Mouse (Mus musculus): ENCODE data around the gene Paxx. TPM values are rescaled to one million over a fixed set of nuclear protein-coding genes. Genes with fewer than 3 reads are reported as not detected.

Paxx gene
- total and polyA plus RNA-seq, 3 experiments = 13.9 to 16.2 (median 15.1) TPM

DNA sequence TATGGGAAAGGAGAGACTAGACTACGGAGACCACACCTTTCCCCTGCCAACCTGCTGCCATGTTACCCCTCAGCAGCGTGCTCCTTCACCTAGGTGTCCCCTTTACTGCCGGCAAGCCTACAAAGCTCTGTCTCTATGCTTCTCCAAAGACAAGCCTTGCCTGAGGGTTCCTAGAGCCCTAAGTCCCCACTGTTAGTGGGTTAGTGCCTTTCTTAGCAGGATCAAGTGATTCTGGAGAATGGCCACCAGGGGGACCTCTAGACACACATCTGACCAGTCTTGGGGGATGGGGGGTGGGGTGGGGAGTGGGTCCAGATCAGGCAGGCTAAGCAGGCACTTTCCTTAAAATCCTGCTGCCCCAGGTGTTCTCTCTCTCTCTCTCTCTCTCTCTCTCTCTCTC lies 39.0 kb downstream of the Paxx start:
- TF ChIP-seq CTCF (conservative IDR thresholded peaks at IDR 0.05 in 1 of 2, IDR thresholded peaks at IDR 0.05 in 1 of 2; ENCODE audit: low read depth in 2 of 2, low read length in 2 of 2) (peak; percentile 34 to 88; a peak in 3 of 4 replicates), CHD2 (IDR thresholded peaks at IDR 0.05; ENCODE audit: low read length) (peak; percentile 81), USF2 (conservative IDR thresholded peaks at IDR 0.05; ENCODE audit: low read depth, low read length) (no peak), E2F4 (IDR thresholded peaks at IDR 0.05; ENCODE audit: insufficient replicate concordance, low read depth, low read length) (no peak), RAD21 (IDR thresholded peaks at IDR 0.05; ENCODE audit: low read depth, low read length) (peak; percentile 74), MAFK (IDR thresholded peaks at IDR 0.05; ENCODE audit: insufficient replicate concordance, low read length) (no peak), POLR2A (IDR thresholded peaks at IDR 0.05; ENCODE audit: low read depth, low read length) (no peak), PAX5 (IDR thresholded peaks at IDR 0.05; ENCODE audit: low read length) (no peak), NRF1 (IDR thresholded peaks at IDR 0.05; ENCODE audit: low read depth, low read length) (no peak), POLR2AphosphoS2 (IDR thresholded peaks at IDR 0.05; ENCODE audit: low read depth, low read length) (no peak), MAZ (IDR thresholded peaks at IDR 0.05; ENCODE audit: low read depth, low read length) (peak; percentile 91), MXI1 (IDR thresholded peaks at IDR 0.05; ENCODE audit: low read depth, low read length) (no peak), ZC3H11A (IDR thresholded peaks at IDR 0.05; ENCODE audit: low read depth, low read length) (peak; percentile 27; the same call in 1 of the 2 replicates), ZMIZ1 (IDR thresholded peaks at IDR 0.05; ENCODE audit: low read depth, low read length) (no peak), MAX (IDR thresholded peaks at IDR 0.05; ENCODE audit: low read length) (no peak), MYC (IDR thresholded peaks at IDR 0.05; ENCODE audit: low read depth, low read length) (no peak), MEF2A (IDR thresholded peaks at IDR 0.05; ENCODE audit: borderline replicate concordance, low read depth, low read length) (no peak), UBTF (IDR thresholded peaks at IDR 0.05; ENCODE audit: low read depth, low read length) (no peak), SMC3 (IDR thresholded peaks at IDR 0.05; ENCODE audit: low read depth, low read length) (peak; percentile 86), HCFC1 (IDR thresholded peaks at IDR 0.05; ENCODE audit: low read depth, low read length) (no peak)
- in situ Hi-C loops (cut with MboI; ENCODE audit: low pct_ligation_motif_present, low pct_unique_long_range_greater_than_20kb, low sequenced_read_pairs) = loop anchor here (10.0 kb wide), 1 partner anchor 133 kb away; the partner anchor contains the start of gene Edf1
- H3K4me1 ChIP-seq (ENCODE audit: control insufficient read depth in 1 of 2, insufficient read depth in 2 of 2) = peaks cover 19 to 54% of the 10 kb centered on the region in 2 experiments
- dilution Hi-C loops (cut with MboI; ENCODE audit: extremely low pct_ligation_motif_present, extremely low pct_unique_long_range_greater_than_20kb, low sequenced_read_pairs) = no loop called here
- H3K4me2 ChIP-seq (ENCODE audit: insufficient read depth, low read depth, poor library complexity, severe bottlenecking) = 0 out of 2 replicates have a peak overlapping the region, but pooled peaks have one; percentile 30
- peaks cover 3% of the 10 kb centered on the region for H3K9me3 ChIP-seq (replicated peaks; ENCODE audit: low read length)
- peak; percentile 77 for DNase-seq (ENCODE audit: extremely low read depth)
- H3K9ac ChIP-seq (ENCODE audit: insufficient read depth, low read depth) = no peak overlapping the region
- no peak overlapping the region for H3K27ac ChIP-seq (ENCODE audit: insufficient read depth, low read depth)
- peaks cover 16% of the 10 kb centered on the region for H3K27me3 ChIP-seq (replicated peaks)
- H3K4me3 ChIP-seq (replicated peaks in 1 of 3; ENCODE audit: low read depth in 2 of 3, low read length in 2 of 3, poor library complexity in 1 of 3) = no peak overlapping the region
- no peaks in the 10 kb centered on the region for H3K79me2 ChIP-seq (replicated peaks; ENCODE audit: control insufficient read depth, extremely low read depth, insufficient read depth, poor library complexity, severe bottlenecking)
- H3K36me3 ChIP-seq (replicated peaks in 1 of 2; ENCODE audit: control insufficient read depth in 1 of 2, insufficient read depth in 1 of 2, low read length in 1 of 2) = no peaks in the 10 kb centered on the region

DNA sequence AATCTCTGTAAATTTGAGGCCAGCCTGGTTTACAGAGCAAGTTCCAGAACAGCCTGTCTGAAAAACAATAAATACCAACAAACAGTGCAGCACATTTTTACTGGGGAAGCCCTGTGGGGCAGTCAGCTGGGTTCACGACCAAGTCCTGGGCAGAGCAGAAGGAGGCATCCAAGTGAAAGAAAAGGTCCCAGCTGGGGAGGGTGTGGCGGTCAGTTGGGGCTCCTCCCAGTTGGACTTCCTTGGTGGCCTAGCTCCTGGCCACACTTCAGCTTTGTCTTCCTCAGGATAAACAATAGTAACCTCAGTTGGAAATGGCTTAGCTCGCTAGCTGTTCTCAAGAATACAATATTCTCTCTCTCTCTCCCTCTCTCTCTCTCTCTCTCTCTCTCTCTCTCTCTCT lies 43.5 kb downstream of the Paxx start:
- Histone ChIP-seq H3K4me3 (replicated peaks in 1 of 3; ENCODE audit: low read depth in 2 of 3, low read length in 2 of 3, poor library complexity in 1 of 3) (no peak overlapping the region), H3K4me1 (ENCODE audit: control insufficient read depth in 1 of 2, insufficient read depth in 2 of 2) (peaks cover 5 to 13% of the 10 kb centered on the region in 2 experiments), H3K79me2 (replicated peaks; ENCODE audit: control insufficient read depth, extremely low read depth, insufficient read depth, poor library complexity, severe bottlenecking) (no peaks in the 10 kb centered on the region), H3K9ac (ENCODE audit: insufficient read depth, low read depth) (no peak overlapping the region), H3K27ac (ENCODE audit: insufficient read depth, low read depth) (no peak overlapping the region), H3K4me2 (ENCODE audit: insufficient read depth, low read depth, poor library complexity, severe bottlenecking) (no peak overlapping the region), H3K36me3 (replicated peaks in 1 of 2; ENCODE audit: control insufficient read depth in 1 of 2, insufficient read depth in 1 of 2, low read length in 1 of 2) (no peaks in the 10 kb centered on the region), H3K27me3 (replicated peaks) (peaks cover 42% of the 10 kb centered on the region), H3K9me3 (replicated peaks; ENCODE audit: low read length) (no peaks in the 10 kb centered on the region)
- dilution Hi-C loops (cut with MboI; ENCODE audit: extremely low pct_ligation_motif_present, extremely low pct_unique_long_range_greater_than_20kb, low sequenced_read_pairs) (no loop called here), in situ Hi-C loops (cut with MboI; ENCODE audit: low pct_ligation_motif_present, low pct_unique_long_range_greater_than_20kb, low sequenced_read_pairs) (no loop called here)
- no peak for DNase-seq (ENCODE audit: extremely low read depth)
- TF ChIP-seq MAZ (IDR thresholded peaks at IDR 0.05; ENCODE audit: low read depth, low read length) (no peak), NRF1 (IDR thresholded peaks at IDR 0.05; ENCODE audit: low read depth, low read length) (no peak), NELFE (IDR thresholded peaks at IDR 0.05; ENCODE audit: low read depth, low read length) (no peak), KAT2A (IDR thresholded peaks at IDR 0.05; ENCODE audit: insufficient replicate concordance, low read length) (no peak), POLR2A (IDR thresholded peaks at IDR 0.05; ENCODE audit: low read depth, low read length) (no peak), EP300 (IDR thresholded peaks at IDR 0.05; ENCODE audit: low read length) (no peak), TBP (conservative IDR thresholded peaks at IDR 0.05; ENCODE audit: low read depth, low read length) (no peak), RAD21 (IDR thresholded peaks at IDR 0.05; ENCODE audit: low read depth, low read length) (no peak), MAX (IDR thresholded peaks at IDR 0.05; ENCODE audit: low read length) (no peak), ETS1 (conservative IDR thresholded peaks at IDR 0.05; ENCODE audit: low read depth, low read length) (no peak), JUND (conservative IDR thresholded peaks at IDR 0.05; ENCODE audit: low read depth, low read length) (no peak), ZKSCAN1 (IDR thresholded peaks at IDR 0.05; ENCODE audit: borderline replicate concordance, low read depth, low read length) (no peak), E2F4 (IDR thresholded peaks at IDR 0.05; ENCODE audit: insufficient replicate concordance, low read depth, low read length) (no peak), ZMIZ1 (IDR thresholded peaks at IDR 0.05; ENCODE audit: low read depth, low read length) (no peak), GABPA (IDR thresholded peaks at IDR 0.05; ENCODE audit: insufficient replicate concordance, low read depth, low read length) (no peak)

Data from CH12.LX (cell line).